Mouse (Mus musculus) E14TG2a.4 (cell line): Measurements from ENCODE around the gene Ogdhl.

Source experiments
- CTCF ChIP-seq: conservative IDR thresholded peaks from 2 replicates; pipeline ENCODE4 v1.5.1; 2014; ENCODE audit warnings: low read length
- POU5F1 ChIP-seq: IDR thresholded peaks from 2 replicates; pipeline ENCODE4 v1.6.1; 2014; ENCODE audit warnings: low read length, borderline replicate concordance

GRCm38 (mm10) chr14:32379395-32380098, 57.7 kb downstream of the Ogdhl start:
- no peak for TF ChIP-seq CTCF
- TF ChIP-seq POU5F1, result no peak
